Mouse (Mus musculus) layer of hippocampus, adult 8-10 months (tissue): ENCODE measurements around the gene Gm5142. TPM values are rescaled to one million over a fixed set of nuclear protein-coding genes. Genes with fewer than 3 reads are reported as not detected.
A peak's percentile ranks its signal among the peaks of the same experiment; 100 is the strongest.

Source experiments
- DNase-seq, 2 experiments: peaks; one replicate each; pipeline ENCODE4 v3.0.0; 2022; ENCODE audit warnings: low spot score in 2 of 2
- total RNA-seq, 4 experiments: library from RNA; stranded (reverse); gene quantifications; 2 replicates each; pipeline ENCODE4 v1.2.4; 2022

Gene Gm5142
- not detected for total RNA-seq

DNA sequence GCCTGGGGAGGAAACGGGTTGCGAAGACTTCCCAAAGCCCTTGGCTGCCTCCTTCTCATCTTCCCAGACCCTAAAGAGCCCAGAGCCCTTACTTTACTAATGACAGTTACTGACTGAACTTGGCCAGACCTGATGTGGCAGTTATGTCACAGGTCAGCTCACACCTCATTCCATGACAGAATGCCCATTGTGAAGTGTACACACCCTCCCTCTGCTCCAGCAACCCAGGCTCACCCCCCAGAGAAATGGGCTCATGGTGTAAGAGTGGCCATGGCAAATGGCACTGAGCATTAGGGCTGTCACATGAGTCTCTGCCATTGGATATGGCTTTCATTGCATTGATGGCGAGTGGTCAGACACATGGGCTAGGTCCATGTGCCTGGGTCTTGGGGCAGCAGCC, at the start of gene Gm5142:
Gm5142 (minus strand) TSS at position 101 of the 400 bp plus-strand sequence.
- no peak for DNase-seq

DNA sequence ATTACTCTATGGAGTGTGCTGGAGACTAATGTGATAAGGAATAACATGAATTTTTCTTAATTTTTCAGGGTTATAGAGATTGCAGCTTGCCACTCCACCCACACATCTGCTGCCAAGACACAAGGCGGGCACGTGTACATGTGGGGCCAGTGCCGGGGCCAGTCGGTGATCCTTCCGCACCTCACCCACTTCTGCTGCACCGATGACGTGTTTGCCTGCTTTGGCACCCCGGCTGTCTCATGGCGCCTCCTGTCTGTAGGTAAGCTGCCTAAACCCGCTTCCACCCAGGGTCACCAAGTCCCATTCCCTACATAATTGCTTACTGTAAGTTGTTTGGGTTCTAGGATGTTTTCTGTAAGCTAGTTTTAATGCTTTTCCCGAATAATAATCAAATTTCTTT, 47.7 kb upstream of the Gm5142 start:
- no peak for DNase-seq

GRCm38 (mm10) chr14:59219241-59219640, 40.7 kb upstream of the Gm5142 start:
- DNase-seq: no peak

GRCm38 (mm10) chr14:59209816-59210215, 31.3 kb upstream of the Gm5142 start:
- no peak for DNase-seq

DNA sequence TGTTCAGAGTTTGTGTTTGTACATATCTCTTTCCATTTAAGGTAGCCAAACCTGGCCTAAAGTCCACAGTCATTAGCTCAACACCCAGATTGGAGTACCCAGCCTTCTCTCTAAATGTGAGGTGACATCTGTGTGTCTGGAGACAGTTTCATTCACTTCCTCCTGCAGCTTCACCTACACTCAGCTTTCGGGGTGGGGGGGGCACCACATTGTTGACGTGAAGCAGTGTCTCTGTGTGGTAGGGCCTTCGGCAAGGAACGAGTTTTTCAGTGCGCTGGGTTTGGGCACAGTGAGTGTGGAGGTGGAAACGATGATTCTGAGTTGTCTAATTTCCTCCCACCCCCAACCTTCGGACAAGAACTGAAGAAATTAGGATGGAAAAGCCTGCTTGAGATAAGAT, 30.5 kb upstream of the Gm5142 start:
- DNase-seq: no peak

DNA sequence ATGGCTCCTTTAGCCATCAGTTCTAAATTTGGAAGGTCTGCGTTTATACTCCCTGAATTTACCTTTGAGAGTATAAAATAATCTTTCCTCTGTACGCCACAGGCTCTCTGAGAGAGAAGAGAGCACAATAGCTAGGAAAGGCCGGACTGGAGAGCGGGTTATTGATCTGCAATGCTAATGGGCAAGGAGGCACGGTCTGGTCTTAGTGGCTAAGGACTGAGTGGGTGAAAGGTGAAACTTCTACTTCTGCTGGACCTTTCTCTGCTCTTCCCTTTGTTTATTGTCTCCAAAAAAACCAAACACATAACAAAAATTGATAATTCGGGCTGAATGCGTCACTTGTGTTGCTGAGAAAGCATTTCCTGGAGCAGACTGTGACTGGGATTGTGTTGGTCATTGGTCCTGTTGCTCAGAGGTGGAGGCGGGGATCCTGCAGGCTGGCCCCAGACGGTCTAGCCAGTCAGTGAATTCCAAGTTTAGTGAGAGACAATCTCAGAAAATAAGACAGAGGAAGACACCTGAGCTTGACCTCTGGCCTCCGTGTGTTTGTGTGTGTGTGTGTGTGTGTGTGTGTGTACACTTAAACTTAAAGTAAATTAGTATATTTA, 27.5 kb upstream of the Gm5142 start:
- DNase-seq: no peak

- no peak for DNase-seq
These were observed 26.9 kb upstream of the Gm5142 start for GRCm38 (mm10) chr14:59205461-59205860.

- no peak for DNase-seq
These were observed 23.2 kb upstream of the Gm5142 start for GRCm38 (mm10) chr14:59201604-59202215.

GRCm38 (mm10) chr14:59200711-59201603, 22.4 kb upstream of the Gm5142 start, which contains the start of gene Rcbtb1:
Gene Rcbtb1, plus strand, starts transcription at chr14:59201209.
- DNase-seq: peak; percentile 88 to 92

- DNase-seq: no peak
These were observed 7.6 kb upstream of the Gm5142 start for GRCm38 (mm10) chr14:59186121-59186520.

- DNase-seq: no peak
These were observed 7.0 kb upstream of the Gm5142 start for GRCm38 (mm10) chr14:59185514-59185913.

DNA sequence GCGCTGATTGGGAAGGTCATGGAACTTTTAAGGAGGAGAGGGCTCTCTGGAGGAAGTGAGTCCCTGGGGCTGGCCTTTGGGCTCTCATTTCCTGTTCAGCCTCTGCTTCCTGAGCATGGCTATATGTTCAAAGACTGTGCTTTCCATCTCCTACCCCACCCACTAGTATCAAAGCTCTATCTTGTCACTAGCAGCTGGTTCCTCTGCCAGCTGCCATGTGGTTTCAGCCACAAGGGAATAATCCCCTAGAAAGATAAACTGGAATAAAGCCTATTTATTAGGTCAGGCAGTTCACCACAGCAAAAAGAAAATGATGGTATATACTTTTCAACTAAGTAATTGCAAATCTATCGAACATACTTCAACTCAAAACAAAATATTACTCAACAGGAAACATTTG, 4.2 kb upstream of the Gm5142 start:
- DNase-seq: no peak

GRCm38 (mm10) chr14:59157016-59157698, 21.4 kb downstream of the Gm5142 start:
- DNase-seq: no peak

GRCm38 (mm10) chr14:59155589-59155988, 23.0 kb downstream of the Gm5142 start:
- DNase-seq: no peak

- no peak for DNase-seq
These were observed 35.8 kb downstream of the Gm5142 start, which contains the start of gene 1700129C05Rik for GRCm38 (mm10) chr14:59142793-59143192. Gene 1700129C05Rik, minus strand, starts transcription at chr14:59142893.

DNA sequence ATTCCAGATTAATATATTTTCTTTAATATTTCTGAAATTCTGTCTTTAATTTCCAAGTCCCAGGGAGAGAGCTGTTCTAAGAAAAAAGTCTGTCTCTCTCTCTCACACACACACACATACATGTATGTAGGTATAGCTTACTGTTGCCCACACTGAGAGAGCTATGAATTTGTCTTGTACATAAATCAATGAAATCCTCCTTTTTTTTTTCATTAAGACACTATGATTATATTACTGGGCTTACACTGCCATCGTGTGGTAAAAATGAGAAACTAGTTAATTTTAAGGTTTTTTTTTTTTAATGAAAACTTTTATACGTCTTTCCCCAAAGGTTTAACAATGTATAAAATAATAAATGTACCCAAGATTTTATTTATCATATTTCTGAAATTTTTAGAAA, 64.3 kb downstream of the Gm5142 start:
- no peak for DNase-seq

Other genes starting within 250 kb of the Gm5142 start
- not detected for gene 1700129C05Rik, start 35.9 kb downstream of the Gm5142 start, total RNA-seq
- gene Rcbtb1, start 22.5 kb upstream of the Gm5142 start, total RNA-seq: 10 to 100 TPM; 39.5 to 45.9 (median 41.7) TPM
- gene Gm6904, start 81.5 kb upstream of the Gm5142 start, total RNA-seq: not detected
- under 1 TPM in 2 of 4 experiments, not detected in 2; 0.75 to 0.99 TPM for gene Phf11a, start 118.8 kb upstream of the Gm5142 start, total RNA-seq
- 1 to 10 TPM in 2 of 4 experiments, under 1 TPM in 1, not detected in 1; 0.41 to 4.3 (median 2.3) TPM for gene Phf11b, start 162.6 kb upstream of the Gm5142 start, total RNA-seq
- 1 to 10 TPM in 2 of 4 experiments, under 1 TPM in 2; 0.87 to 4.0 (median 1.3) TPM for gene Phf11d, start 186.7 kb upstream of the Gm5142 start, total RNA-seq
- under 1 TPM; 0.45 to 0.95 (median 0.70) TPM for gene Phf11c, start 216.6 kb upstream of the Gm5142 start, total RNA-seq